Mouse (Mus musculus) limb, embryonic 14.5 days (tissue): Measurements from ENCODE around the gene Plpp7. TPM values are rescaled to one million over a fixed set of nuclear protein-coding genes. Genes with fewer than 3 reads are reported as not detected.
A peak's percentile ranks its signal among the peaks of the same experiment; 100 is the strongest.

Experiments used
- ATAC-seq: fragments of 200-750 bp; cut with Nextera tagmentation; 2 replicates; pipeline ENCODE4 v1.8.0; 2017; ENCODE audit warnings: low read depth, moderate number of reproducible peaks, moderate TSS enrichment; ENCODE audit not compliant: low FRiP score
- DNase-seq: peaks from one replicate; pipeline ENCODE4 v3.0.0-alpha.2; 2015; ENCODE audit warnings: low spot score
- H3K27ac ChIP-seq: fragments of 300-500 bp; sonication (generic); replicated peaks from 2 replicates; pipeline ENCODE4 v1.5.1; 2014; ENCODE audit warnings: low read depth, mild to moderate bottlenecking, low read length, moderate library complexity, mixed read lengths
- H3K27me3 ChIP-seq: fragments of 300-500 bp; sonication (generic); 2 replicates; pipeline ENCODE4 v1.6.1; 2014; ENCODE audit warnings: low read length, mixed read lengths; ENCODE audit not compliant: control insufficient read depth, insufficient read depth
- H3K36me3 ChIP-seq: fragments of 300-500 bp; sonication (generic); 2 replicates; pipeline ENCODE4 v1.6.1; 2014; ENCODE audit warnings: mild to moderate bottlenecking, low read length, moderate library complexity, mixed read lengths; ENCODE audit not compliant: control insufficient read depth, insufficient read depth
- H3K4me1 ChIP-seq: fragments of 300-500 bp; sonication (generic); 2 replicates; pipeline ENCODE4 v1.6.1; 2014; ENCODE audit warnings: antibody characterized with exemption, low read length, mixed read lengths; ENCODE audit not compliant: control insufficient read depth, insufficient read depth
- H3K4me2 ChIP-seq: fragments of 300-500 bp; sonication (generic); replicated peaks from 2 replicates; pipeline ENCODE4 v1.6.1; 2014; ENCODE audit warnings: low read depth, mild to moderate bottlenecking, low read length, moderate library complexity; ENCODE audit not compliant: severe bottlenecking
- H3K4me3 ChIP-seq: fragments of 300-500 bp; sonication (generic); replicated peaks from 2 replicates; pipeline ENCODE4 v1.5.1; 2014; ENCODE audit warnings: low read length
- H3K9ac ChIP-seq: fragments of 300-500 bp; sonication (generic); 2 replicates; pipeline ENCODE4 v1.6.1; 2014; ENCODE audit warnings: mild to moderate bottlenecking, low read depth, low read length, moderate library complexity; ENCODE audit not compliant: severe bottlenecking
- H3K9me3 ChIP-seq: fragments of 300-500 bp; sonication (generic); 2 replicates; pipeline ENCODE4 v1.6.1; 2016; ENCODE audit warnings: low read length; ENCODE audit not compliant: control insufficient read depth
- POLR2A ChIP-seq: fragments of 200-500 bp; IDR thresholded peaks from 2 replicates; pipeline ENCODE4 v1.8.0; 2012; ENCODE audit warnings: inconsistent platforms, mild to moderate bottlenecking, moderate library complexity, borderline replicate concordance; ENCODE audit not compliant: insufficient read depth, insufficient read length; ENCODE audit errors: extremely low read depth
- WGBS: fragments of 180-500 bp; shearing (Covaris S2); extraction: QIAGEN DNeasy Blood & Tissue Kit; methylation state at CpG from one replicate; pipeline ENCODE4 v1.1.7; 2014; 5-methylcytosine and 5-hydroxymethylcytosine counted together
- polyA plus RNA-seq, 2 experiments: library from polyadenylated mRNA; depleted of rRNA in 1 of 2; stranded (reverse) in 1 of 2; unstranded in 1 of 2; fragments of >200 nt; fragmentation: Nextera tagmentation in 1 of 2; extraction: Ambion mirVana in 1 of 2; gene quantifications; 2 replicates each; pipeline versions ENCODE4 v1.2.1 to v1.2.3; 2012 to 2014

Plpp7 gene
- polyA plus RNA-seq, 2 experiments = 10.0 to 11.7 TPM

DNA sequence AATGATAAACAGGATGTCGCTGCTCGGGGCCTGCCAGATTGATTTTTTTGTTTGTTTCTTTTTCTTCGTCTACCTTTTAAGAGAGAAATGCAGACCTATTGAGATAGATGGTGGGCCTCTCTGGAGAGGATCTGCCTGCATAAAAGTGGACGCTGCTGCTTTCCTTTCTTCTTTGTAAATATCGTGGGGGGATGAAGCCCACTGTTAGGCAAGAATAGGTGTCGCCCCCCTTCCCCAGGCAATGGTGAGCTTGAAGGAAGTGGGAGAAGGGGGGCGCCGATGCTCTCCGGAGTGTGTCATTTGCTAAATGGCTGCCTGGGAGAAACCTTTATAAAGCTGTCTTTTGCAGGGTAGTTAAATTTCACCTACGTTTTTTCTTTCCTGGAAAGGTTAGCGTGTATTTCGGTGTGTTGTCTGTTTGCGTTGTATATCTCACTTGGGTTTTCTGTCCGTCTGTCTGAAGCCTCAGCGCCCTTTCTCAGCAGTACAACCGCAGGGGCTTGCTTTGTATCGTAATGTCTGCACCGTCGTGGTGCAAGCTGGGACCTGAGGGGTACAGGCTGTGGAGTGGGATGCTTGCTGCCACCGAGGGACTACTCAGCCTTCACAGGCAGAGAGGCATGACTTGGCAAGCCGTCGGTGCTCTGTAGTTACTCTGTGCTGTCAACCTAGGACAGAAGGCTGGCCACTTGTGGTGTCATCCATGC is 56.5 kb downstream of the Plpp7 start:
- WGBS = 1% methylated on average over 22 of the region's 22 CpGs
- TF ChIP-seq POLR2A = no peak
- H3K9ac ChIP-seq = peak overlapping the region; percentile 99
- peaks cover 46% of the 10 kb centered on the region for H3K4me1 ChIP-seq
- H3K4me3 ChIP-seq = peak overlapping the region; percentile 79
- H3K36me3 ChIP-seq = no peaks in the 10 kb centered on the region
- ATAC-seq = no peak
- peak overlapping the region; percentile 99 for H3K27ac ChIP-seq
- H3K9me3 ChIP-seq = no peaks in the 10 kb centered on the region
- no peaks in the 10 kb centered on the region for H3K27me3 ChIP-seq
- H3K4me2 ChIP-seq = peak overlapping the region; percentile 96
- DNase-seq = no peak

- ATAC-seq (no peak), DNase-seq (no peak)
- WGBS = 10% methylated on average over 12 of the region's 12 CpGs
- TF ChIP-seq POLR2A = no peak
- Histone ChIP-seq H3K4me1 (peaks cover 53% of the 10 kb centered on the region), H3K36me3 (no peaks in the 10 kb centered on the region), H3K4me2 (peak overlapping the region; percentile 96), H3K9me3 (no peaks in the 10 kb centered on the region), H3K4me3 (peak overlapping the region; percentile 79), H3K27ac (peak overlapping the region; percentile 99), H3K9ac (peak overlapping the region; percentile 99), H3K27me3 (no peaks in the 10 kb centered on the region)
These were observed 57.2 kb downstream of the Plpp7 start for GRCm38 (mm10) chr2:32152367-32153034.

- Histone ChIP-seq H3K4me2 (peak overlapping the region; percentile 96), H3K9me3 (no peaks in the 10 kb centered on the region), H3K36me3 (no peaks in the 10 kb centered on the region), H3K4me1 (peaks cover 58% of the 10 kb centered on the region), H3K27me3 (no peaks in the 10 kb centered on the region), H3K4me3 (peak overlapping the region; percentile 79), H3K9ac (peak overlapping the region; percentile 99), H3K27ac (peak overlapping the region; percentile 99; the same call in 1 of the 2 replicates)
- no peak for DNase-seq
- 5% methylated on average over 12 of the region's 13 CpGs for WGBS
- no peak for TF ChIP-seq POLR2A
- ATAC-seq = no peak
These were observed 57.9 kb downstream of the Plpp7 start for GRCm38 (mm10) chr2:32153041-32153790.

DNA sequence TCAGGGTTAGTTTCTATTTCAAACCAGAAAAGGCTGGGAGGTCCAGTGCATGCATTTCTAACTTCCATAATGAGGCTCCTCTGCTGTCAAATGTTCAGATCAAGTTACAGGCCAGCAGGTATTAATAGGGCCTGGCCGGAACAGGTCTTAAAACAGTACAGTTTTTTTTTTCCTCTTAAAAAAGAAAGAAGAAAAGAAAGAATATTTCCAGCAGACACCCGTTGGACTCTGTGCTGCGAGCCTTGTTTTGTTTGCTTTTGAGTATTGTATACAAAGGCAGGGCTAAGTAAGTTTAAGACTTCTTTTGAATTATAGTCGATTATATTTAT is 58.4 kb downstream of the Plpp7 start:
- 11% methylated on average over 4 of the region's 4 CpGs for WGBS
- Histone ChIP-seq H3K27ac (peak overlapping the region; percentile 99; the same call in 1 of the 2 replicates), H3K4me1 (peaks cover 63% of the 10 kb centered on the region)

DNA sequence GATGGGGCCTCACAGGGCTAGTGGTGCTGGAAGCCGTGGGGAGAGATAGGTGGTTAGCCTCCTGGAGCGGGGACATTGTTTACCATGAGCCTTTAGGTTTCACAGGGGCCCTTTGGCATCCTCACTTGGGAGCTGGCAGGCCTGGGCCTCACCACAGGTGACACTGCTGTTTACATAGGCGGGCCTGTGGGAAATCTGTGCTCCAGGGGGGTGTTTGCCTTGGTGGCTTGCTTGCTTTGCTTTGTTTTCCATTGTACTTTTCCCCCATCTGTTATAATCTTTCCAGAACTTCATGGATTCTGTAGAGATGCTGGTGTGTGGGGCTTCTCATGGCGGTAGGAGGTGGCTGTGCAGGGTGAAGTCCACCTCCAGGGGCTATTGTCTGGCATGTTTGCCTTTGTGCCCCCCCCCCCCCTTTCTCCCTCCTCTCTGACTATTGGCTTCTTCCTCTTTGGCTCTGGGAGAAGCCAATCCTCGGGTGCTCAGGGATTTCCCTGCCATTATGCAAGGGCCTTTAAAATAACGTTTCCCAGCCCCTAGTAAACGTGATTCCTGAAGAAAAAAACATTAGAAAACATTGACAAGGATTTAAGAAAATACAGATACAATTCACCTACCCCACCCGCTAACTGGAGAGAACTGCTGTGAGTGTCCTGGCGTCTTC is 59.1 kb downstream of the Plpp7 start:
- WGBS = 32% methylated on average over 9 of the region's 9 CpGs

More for the DNA sequence above, 58.4 kb downstream of the Plpp7 start:
- Histone ChIP-seq H3K4me2 (peak overlapping the region; percentile 96), H3K9ac (peak overlapping the region; percentile 99), H3K9me3 (no peaks in the 10 kb centered on the region), H3K4me3 (peak overlapping the region; percentile 79), H3K27me3 (no peaks in the 10 kb centered on the region), H3K36me3 (no peaks in the 10 kb centered on the region)
- TF ChIP-seq POLR2A = no peak
- ATAC-seq (no peak), DNase-seq (no peak)

More for the DNA sequence above, 59.1 kb downstream of the Plpp7 start:
- Histone ChIP-seq H3K4me1 (peaks cover 65% of the 10 kb centered on the region), H3K27ac (no peak overlapping the region), H3K9me3 (no peaks in the 10 kb centered on the region), H3K4me3 (peak overlapping the region; percentile 79), H3K27me3 (no peaks in the 10 kb centered on the region), H3K9ac (peak overlapping the region; percentile 99; the same call in 1 of the 2 replicates), H3K4me2 (peak overlapping the region; percentile 96), H3K36me3 (no peaks in the 10 kb centered on the region)
- TF ChIP-seq POLR2A = no peak
- no peak for ATAC-seq
- no peak for DNase-seq
